Mouse (Mus musculus): Measurements from ENCODE around the gene Wdr6. TPM values are rescaled to one million over a fixed set of nuclear protein-coding genes. Genes with fewer than 3 reads are reported as not detected.

Wdr6 gene
- total and polyA plus RNA-seq, 2 experiments from 2014 or later, result 283 to 511 TPM

DNA sequence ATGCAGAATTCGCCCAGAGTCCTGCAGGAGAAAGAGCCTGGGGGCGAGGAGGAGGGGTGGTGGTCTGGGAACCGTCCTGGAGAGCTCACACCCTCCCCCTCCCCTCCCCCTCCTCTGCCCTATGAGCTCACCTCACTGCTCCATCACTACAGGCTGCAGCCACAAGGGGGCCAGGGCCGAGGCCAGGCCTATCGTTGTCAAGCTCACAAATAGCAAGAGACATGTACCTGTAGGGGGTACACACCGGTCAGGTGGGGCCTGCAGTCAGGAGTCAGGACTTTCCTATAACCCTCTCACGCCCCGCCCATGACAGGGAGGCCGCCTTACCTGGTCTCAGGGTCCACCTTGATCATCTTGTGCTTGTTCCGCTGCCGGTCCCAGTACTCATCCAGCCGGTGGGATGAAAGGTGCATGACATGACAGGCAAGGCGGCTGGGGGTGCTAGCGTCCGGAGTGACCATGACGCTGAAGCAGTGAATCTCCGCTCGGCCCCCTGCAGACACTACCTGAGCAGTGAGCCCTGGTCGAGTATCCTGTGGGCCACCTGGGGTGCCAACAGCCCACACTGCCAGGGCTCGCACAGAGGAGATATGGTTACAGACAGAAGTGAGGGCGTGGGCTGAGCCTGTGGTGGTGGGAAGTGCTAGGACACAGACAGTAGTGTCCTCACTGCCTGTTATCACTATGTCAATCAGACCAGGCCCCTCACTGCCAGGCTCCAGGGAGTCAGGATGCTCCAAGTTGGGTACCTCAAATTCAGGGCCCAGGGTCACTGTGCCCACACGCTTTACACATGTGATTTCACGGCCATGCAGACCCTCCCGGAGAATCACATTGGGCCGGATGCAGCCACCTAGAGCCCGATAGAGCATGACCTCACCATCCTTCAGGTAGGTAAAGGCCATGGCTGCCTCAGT lies 4.5 kb downstream of the Wdr6 start:
- H3K9ac ChIP-seq, result no peak overlapping the region
- no peak overlapping the region for H3K4me3 ChIP-seq (ENCODE audit: low read depth, low read length)

DNA sequence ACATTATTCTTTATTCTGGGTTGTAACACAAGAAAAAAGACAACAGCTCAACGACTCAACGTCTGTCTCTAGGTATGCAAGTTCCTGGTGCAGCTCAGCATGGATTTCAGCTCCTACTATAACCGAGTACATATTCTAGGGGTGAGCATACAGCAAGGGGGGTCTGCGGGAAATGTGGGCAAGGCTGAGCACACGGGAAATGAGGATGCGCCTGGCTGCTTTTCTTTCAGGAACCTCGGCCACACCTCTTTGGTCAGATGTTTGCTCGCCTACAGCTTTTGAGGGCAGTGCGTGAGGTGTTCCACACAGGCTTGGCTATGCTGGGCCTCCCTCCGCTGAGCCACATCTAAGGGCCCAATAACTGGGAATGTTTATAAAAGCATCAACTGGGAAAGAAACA lies 6.2 kb downstream of the Wdr6 start:
- WGBS, result 83% methylated on average over 10 of the region's 10 CpGs
- Histone ChIP-seq H3K4me1 (ENCODE audit: insufficient read depth) (peaks cover 20% of the 10 kb centered on the region), H3K9ac (no peak overlapping the region), H3K4me2 (ENCODE audit: low read depth) (no peak overlapping the region), H3K9me3 (ENCODE audit: low read length) (no peaks in the 10 kb centered on the region), H3K27me3 (ENCODE audit: insufficient read depth, low read length) (no peaks in the 10 kb centered on the region), H3K36me3 (ENCODE audit: insufficient read depth) (peaks cover 36% of the 10 kb centered on the region), H3K27ac (ENCODE audit: low read depth, low read length) (no peak overlapping the region), H3K4me3 (ENCODE audit: low read depth, low read length) (no peak overlapping the region)
- DNase-seq, result no peak
- TF ChIP-seq CTCF (IDR thresholded peaks at IDR 0.05; ENCODE audit: low read depth), result no peak
- no peak for ATAC-seq

More for the DNA sequence above, 4.5 kb downstream of the Wdr6 start:
- ATAC-seq, result no peak
- TF ChIP-seq CTCF (IDR thresholded peaks at IDR 0.05; ENCODE audit: low read depth), result peak; percentile 75
- peak; percentile 55 for DNase-seq
- Histone ChIP-seq H3K9me3 (ENCODE audit: low read length) (no peaks in the 10 kb centered on the region), H3K4me1 (ENCODE audit: insufficient read depth) (peaks cover 18% of the 10 kb centered on the region), H3K27me3 (ENCODE audit: insufficient read depth, low read length) (no peaks in the 10 kb centered on the region), H3K27ac (ENCODE audit: low read depth, low read length) (no peak overlapping the region), H3K4me2 (ENCODE audit: low read depth) (no peak overlapping the region), H3K36me3 (ENCODE audit: insufficient read depth) (peaks cover 36% of the 10 kb centered on the region)
- 53% methylated on average over 26 of the region's 26 CpGs for WGBS

DNA sequence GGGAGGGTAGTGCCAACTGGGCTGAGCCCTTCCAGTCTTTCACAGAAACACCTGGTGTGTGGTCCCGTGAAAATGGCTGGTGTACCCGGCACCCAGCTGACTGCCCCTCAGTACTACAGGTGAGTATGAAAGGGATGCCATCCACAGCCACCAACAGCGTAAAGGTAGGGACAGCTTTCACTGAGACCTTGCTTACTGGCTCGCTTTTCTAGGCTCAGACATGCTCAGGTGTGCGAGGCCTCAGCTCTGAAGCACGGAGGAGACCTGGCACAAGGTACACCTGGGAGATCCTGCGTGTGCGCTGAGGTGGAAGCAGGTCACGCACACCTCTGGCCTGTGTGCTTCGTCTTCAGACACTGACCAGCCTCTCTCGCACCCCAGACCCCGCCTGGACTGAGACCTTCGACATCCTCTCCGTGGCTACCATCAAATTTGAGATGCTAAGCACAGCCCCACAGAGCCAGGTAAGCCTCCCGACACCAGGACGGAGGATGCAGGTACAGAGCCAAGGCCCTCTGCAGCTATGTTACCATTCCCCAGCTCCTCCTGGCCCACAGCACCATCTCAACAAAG lies 7.1 kb downstream of the Wdr6 start:
- Histone ChIP-seq H3K4me3 (ENCODE audit: low read depth, low read length) (no peak overlapping the region), H3K27me3 (ENCODE audit: insufficient read depth, low read length) (no peaks in the 10 kb centered on the region), H3K36me3 (ENCODE audit: insufficient read depth) (peaks cover 36% of the 10 kb centered on the region), H3K4me2 (ENCODE audit: low read depth) (no peak overlapping the region), H3K9ac (no peak overlapping the region), H3K9me3 (ENCODE audit: low read length) (no peaks in the 10 kb centered on the region), H3K4me1 (ENCODE audit: insufficient read depth) (peaks cover 15% of the 10 kb centered on the region), H3K27ac (ENCODE audit: low read depth, low read length) (no peak overlapping the region)
- no peak for TF ChIP-seq CTCF (IDR thresholded peaks at IDR 0.05; ENCODE audit: low read depth)
- ATAC-seq (no peak), DNase-seq (no peak)
- WGBS, result 92% methylated on average over 16 of the region's 16 CpGs

DNA sequence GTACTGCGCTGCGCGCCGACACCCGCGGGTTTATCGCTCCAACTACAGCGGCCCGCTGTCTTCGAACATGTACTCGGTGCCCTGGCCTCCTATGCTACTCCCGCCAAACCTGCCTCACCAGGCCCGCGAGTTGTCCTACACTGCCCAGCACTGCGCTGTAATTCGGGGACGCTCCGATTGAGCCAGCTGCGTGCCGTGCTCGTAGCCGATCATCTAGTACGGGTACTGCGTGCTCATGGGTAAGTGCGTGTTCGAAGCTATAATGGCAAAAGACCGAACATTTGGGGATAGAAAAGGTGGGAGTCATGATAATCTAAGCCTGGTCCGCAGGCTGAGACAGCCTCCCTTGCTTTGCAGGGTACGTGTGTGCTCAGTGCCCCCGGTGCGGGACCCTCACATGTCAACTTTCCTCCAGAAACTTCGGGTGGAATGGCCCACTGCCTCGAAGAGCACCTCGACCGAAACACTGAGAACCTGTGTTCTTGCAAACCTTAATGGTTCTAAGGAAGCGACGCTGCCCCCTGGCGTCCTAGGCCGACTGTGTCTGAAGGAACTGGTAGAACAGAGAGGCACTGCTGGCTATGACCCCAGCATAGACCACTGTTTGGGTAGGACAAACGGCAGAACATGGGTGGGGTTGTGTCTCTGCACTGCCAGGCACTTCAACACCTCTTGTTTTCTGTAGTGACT lies 8.2 kb downstream of the Wdr6 start:
- Histone ChIP-seq H3K36me3 (ENCODE audit: insufficient read depth) (peaks cover 40% of the 10 kb centered on the region), H3K27ac (ENCODE audit: low read depth, low read length) (peak overlapping the region; percentile 72), H3K9me3 (ENCODE audit: low read length) (no peaks in the 10 kb centered on the region), H3K4me3 (ENCODE audit: low read depth, low read length) (peak overlapping the region; percentile 55), H3K4me1 (ENCODE audit: insufficient read depth) (peaks cover 19% of the 10 kb centered on the region), H3K4me2 (ENCODE audit: low read depth) (peak overlapping the region; percentile 95), H3K27me3 (ENCODE audit: insufficient read depth, low read length) (no peaks in the 10 kb centered on the region), H3K9ac (peak overlapping the region; percentile 58)
- DNase-seq (peak; percentile 74), ATAC-seq (no peak)
- peak; percentile 71 for TF ChIP-seq CTCF (IDR thresholded peaks at IDR 0.05; ENCODE audit: low read depth)
- WGBS, result 2% methylated on average over 40 of the region's 40 CpGs

DNA sequence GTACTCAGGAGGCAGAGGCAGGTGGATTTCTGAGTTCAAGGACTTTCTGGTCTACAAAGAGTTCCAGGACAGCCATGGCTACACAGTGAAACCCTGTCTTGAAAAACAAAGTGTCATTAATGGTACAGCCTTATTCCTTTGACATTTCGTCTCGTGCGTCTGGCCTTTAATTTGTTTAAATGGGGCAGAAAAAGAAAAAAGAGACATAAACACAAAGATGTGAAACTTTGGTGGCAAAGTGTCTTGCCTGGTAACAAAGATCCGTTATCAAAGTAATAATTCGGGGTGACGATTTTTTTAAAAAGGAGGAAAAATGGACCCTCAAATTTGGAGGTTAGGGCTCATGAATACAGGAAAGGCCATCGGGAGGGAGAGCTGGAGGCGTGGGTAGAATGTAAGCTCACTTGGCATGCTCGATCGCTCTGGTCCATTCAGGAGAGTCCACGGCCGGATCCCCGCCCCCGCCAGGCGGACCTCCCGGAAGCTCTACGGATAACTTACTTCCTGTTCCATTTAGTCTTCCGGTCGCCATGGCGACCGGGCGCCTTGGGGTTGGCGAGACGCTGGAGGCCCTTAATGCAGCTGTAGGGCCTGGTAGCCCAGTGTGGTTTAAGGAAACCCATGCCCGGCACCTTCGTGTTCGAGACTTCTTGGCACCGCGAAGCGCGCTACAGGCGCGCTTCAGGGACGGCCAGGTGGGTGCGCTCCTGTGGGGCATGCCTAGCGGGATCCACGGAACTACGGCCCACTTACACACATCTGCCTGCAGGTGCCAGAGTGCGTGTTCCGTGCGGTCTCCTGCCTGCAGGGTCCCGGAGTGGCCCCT lies 8.9 kb downstream of the Wdr6 start, which contains the start of gene Dalrd3:
Gene Dalrd3, plus strand, starts transcription at position 506 of the 826 bp plus-strand sequence.
- H3K9me3 ChIP-seq (ENCODE audit: low read length), result no peaks in the 10 kb centered on the region
- no peak for TF ChIP-seq CTCF (IDR thresholded peaks at IDR 0.05; ENCODE audit: low read depth)

DNA sequence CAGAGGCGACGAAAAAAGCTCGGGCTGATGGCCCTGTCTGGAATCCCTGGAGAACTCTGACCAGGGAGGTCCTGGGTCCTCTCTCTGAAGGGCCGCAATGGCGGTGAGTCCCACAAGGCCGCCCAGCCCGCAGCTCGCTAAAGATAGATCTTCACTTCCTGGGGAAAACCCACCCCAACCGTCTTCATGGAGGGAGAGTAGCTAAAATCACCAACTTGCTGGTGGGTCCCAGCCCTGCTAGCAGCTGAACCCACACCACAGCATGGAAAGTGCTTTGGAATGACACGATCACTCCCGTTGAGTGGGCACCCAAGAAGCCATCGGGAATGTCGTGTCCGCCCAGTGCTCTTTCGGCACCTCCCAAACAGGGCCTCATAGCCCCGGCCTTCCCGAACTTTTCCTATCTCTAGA lies 10.0 kb downstream of the Wdr6 start:
- peaks cover 50% of the 10 kb centered on the region for H3K36me3 ChIP-seq (ENCODE audit: insufficient read depth)

More for the DNA sequence above, 8.9 kb downstream of the Wdr6 start, which contains the start of gene Dalrd3:
- H3K36me3 ChIP-seq (ENCODE audit: insufficient read depth), result peaks cover 40% of the 10 kb centered on the region
- peak within 1 kb of the TSS; percentile 55 for H3K4me3 ChIP-seq (ENCODE audit: low read depth, low read length)
- no peaks in the 10 kb centered on the region for H3K27me3 ChIP-seq (ENCODE audit: insufficient read depth, low read length)
- peaks cover 19% of the 10 kb centered on the region for H3K4me1 ChIP-seq (ENCODE audit: insufficient read depth)
- H3K4me2 ChIP-seq (ENCODE audit: low read depth), result peak within 1 kb of the TSS; percentile 95
- H3K9ac ChIP-seq, result peak within 1 kb of the TSS; percentile 58
- H3K27ac ChIP-seq (ENCODE audit: low read depth, low read length), result peak within 1 kb of the TSS; percentile 72
- DNase-seq, result peak; percentile 92
- peak; percentile 62 for ATAC-seq
- WGBS, result 5% methylated on average over 42 of the region's 42 CpGs

More for the DNA sequence above, 10.0 kb downstream of the Wdr6 start:
- Histone ChIP-seq H3K4me2 (ENCODE audit: low read depth) (peak overlapping the region; percentile 90; the same call in 1 of the 2 replicates), H3K9ac (no peak overlapping the region), H3K4me1 (ENCODE audit: insufficient read depth) (peaks cover 19% of the 10 kb centered on the region), H3K9me3 (ENCODE audit: low read length) (no peaks in the 10 kb centered on the region), H3K27me3 (ENCODE audit: insufficient read depth, low read length) (no peaks in the 10 kb centered on the region), H3K27ac (ENCODE audit: low read depth, low read length) (no peak overlapping the region), H3K4me3 (ENCODE audit: low read depth, low read length) (no peak overlapping the region)
- no peak for ATAC-seq
- no peak for DNase-seq
- no peak for TF ChIP-seq CTCF (IDR thresholded peaks at IDR 0.05; ENCODE audit: low read depth)
- 83% methylated on average over 17 of the region's 17 CpGs for WGBS
